Mouse (Mus musculus) CD4-positive helper T cell, adult 2 months (primary cell): Measurements from ENCODE around the gene Cyb561d1.

ENCODE experiments used
- DNase-seq: peaks from one replicate; pipeline ENCODE4 v3.0.0-alpha.2; 2012; ENCODE audit warnings: low read depth, missing footprints, low spot score

The Cyb561d1 gene

GRCm38 (mm10) chr3:108203621-108204325 lies 2.8 kb upstream of the Cyb561d1 start:
- DNase-seq = peak; percentile 71

GRCm38 (mm10) chr3:108203212-108203611 lies 2.2 kb upstream of the Cyb561d1 start:
- no peak for DNase-seq

DNA sequence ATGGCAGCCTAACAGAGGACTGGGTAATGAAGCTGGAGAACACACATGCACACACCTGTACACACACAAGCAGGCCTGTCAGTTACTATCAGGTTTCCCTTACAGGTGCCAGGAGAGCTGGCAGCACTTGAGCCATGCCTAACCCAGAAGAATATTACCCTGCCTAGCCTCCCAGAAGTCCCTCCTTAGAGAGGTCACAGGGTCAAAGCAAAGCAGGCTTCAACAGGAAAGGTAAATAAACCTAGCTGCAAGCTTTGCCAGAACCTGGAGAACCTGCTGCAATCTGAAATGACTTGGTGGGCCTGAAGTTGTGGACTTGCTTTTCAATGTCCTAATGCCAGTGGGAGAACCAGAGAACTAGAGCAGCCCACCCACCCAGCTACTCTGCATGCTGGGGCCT lies 1.5 kb upstream of the Cyb561d1 start:
- DNase-seq = no peak

- DNase-seq = no peak
Observed at GRCm38 (mm10) chr3:108199231-108199630, 1.8 kb downstream of the Cyb561d1 start.

- DNase-seq = no peak
Observed at GRCm38 (mm10) chr3:108197066-108197497, 3.9 kb downstream of the Cyb561d1 start.

GRCm38 (mm10) chr3:108195941-108196590 lies 4.9 kb downstream of the Cyb561d1 start:
- no peak for DNase-seq

GRCm38 (mm10) chr3:108195287-108195686 lies 5.7 kb downstream of the Cyb561d1 start:
- DNase-seq = no peak

- no peak for DNase-seq
Observed at GRCm38 (mm10) chr3:108193686-108194085, 7.3 kb downstream of the Cyb561d1 start.

- no peak for DNase-seq
Observed at GRCm38 (mm10) chr3:108189897-108190296, 11.1 kb downstream of the Cyb561d1 start.

DNA sequence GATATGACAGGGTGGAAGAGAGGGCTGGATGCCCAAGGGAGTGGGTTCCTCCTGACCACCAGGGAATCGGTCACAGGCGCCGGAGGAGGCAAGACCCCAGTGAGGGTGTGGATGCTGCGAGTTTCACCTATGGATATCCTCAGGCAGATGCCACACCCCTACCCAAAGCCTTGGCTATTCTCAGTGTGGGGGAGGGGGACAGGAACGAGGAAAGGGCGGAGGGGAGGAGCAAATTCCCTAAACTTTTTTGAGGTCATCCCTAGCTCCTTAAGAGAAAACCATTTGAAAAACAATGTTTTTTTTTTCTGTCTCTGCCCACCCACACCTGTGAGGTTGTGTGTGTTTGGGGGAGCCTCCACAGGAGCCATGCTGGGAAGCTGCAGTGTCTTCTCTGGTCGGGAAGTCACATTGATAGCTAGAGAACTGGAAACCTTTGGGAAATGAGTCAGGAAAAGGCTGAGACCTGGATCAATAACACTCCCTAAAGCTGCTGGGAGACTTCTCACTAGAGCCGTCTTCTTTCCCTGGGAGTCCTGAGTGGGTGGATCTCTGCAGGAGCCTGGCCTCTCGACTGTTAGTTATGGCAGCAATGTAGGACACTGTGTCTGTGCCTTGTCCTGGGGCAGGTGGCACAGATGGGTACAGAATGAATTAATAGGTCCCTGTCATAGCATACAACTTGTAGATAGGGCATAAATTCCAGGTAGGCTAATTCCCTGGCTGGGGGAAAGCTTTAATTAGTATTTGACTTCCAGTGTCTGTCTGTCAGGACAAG lies 12.1 kb downstream of the Cyb561d1 start:
- DNase-seq = no peak

GRCm38 (mm10) chr3:108187111-108187795 lies 13.8 kb downstream of the Cyb561d1 start:
- DNase-seq = no peak

DNA sequence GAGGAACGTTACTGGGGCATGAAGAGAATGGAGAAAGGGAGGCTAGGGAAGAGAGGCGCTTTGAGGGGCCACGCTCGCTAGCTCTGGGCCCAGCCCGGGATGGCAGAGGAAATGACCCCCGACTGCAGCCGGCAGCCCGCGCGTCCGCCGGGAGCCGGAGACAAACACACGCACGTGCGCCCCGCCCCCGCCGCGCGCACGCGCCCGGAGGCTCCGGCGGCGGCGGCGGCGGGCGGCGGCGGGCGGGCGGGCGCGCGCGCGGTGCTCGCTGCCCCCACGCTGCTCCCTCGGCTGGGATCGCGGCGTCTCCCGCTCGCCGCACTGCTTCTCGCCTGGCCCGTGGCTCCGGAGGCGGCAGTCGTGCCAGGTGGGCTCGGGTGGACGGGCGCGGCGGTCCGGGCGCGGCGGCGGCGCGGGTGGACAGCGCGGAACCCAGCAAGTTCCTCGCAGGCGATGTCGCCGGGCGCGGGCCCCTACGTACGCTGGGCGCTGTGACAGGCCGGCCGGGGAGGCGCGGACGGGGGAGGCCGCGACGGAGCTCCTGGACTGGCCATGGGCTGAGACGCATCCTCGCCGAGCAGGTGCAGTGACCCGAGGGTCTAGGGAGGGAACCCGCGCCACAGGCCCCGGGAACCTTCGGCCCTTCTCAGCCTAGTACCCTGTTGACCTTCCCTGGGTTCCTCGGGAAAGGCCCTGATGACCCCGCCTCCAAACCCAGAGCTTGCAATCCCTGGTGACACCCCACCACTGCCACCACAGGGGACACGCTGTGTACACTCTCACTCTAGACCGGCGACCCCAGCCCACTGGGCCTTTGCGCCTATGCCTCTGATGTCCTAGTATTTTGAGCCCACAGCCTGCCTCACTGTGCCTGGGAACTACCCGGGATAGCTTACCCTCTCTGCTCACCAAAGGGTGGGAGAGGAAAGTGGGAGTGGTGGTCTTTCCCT lies 14.6 kb downstream of the Cyb561d1 start, which contains the start of gene Amigo1:
Gene Amigo1 (plus strand): TSS at position 238 of the 950 bp plus-strand sequence.
- DNase-seq = peak; percentile 67

DNA sequence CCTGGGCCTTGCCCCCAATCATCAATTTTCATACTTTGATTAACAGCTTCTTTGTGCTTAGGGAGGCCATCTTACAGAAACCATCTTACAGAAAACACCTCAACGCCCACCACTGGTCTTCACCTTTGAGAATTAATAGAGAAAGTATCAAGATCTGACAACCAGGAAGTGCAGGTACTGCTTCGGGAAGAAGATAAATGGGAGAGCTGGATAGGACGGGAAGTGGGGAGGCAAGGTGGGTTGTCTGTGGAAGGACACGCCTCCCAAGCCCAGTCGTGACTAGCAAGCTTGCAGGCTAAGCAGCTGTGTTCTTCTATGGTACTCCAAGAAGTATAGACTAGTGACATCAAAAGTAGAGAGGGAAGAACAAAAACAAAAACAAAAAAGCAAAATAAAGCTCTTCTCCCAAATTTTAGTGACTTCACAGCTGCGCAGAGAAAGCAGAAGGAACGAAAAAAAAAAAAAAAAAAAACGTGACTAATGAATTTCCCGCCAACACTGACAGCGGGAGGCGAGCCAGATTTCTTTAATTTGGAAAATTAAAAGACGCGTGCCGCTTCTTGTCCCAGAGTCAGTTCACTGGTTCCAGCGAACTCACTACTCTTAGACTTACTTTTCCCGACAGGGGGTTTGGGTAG lies 15.4 kb downstream of the Cyb561d1 start:
- no peak for DNase-seq

GRCm38 (mm10) chr3:108184742-108185141 lies 16.3 kb downstream of the Cyb561d1 start:
- no peak for DNase-seq

DNA sequence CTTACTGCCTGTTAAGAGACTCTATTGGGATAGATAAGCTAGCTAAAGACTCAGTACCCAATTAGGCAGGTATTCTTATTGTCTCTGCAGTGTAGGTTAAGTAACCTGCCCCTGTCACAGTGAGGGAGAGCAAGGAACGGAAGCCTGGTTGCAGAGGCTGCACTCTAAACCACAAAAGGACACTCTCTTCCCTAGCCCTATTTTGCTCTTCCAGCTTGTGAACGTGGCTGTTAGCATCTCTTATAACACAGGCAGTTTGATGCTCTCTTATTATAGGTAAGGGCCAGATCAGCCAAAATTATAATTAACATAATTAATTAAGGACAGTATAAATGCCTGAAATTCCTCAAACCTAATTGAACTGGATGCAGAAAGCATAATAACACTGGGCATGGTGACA lies 20.5 kb downstream of the Cyb561d1 start:
- no peak for DNase-seq

- DNase-seq = no peak
Observed at GRCm38 (mm10) chr3:108178756-108179715, 22.0 kb downstream of the Cyb561d1 start.

DNA sequence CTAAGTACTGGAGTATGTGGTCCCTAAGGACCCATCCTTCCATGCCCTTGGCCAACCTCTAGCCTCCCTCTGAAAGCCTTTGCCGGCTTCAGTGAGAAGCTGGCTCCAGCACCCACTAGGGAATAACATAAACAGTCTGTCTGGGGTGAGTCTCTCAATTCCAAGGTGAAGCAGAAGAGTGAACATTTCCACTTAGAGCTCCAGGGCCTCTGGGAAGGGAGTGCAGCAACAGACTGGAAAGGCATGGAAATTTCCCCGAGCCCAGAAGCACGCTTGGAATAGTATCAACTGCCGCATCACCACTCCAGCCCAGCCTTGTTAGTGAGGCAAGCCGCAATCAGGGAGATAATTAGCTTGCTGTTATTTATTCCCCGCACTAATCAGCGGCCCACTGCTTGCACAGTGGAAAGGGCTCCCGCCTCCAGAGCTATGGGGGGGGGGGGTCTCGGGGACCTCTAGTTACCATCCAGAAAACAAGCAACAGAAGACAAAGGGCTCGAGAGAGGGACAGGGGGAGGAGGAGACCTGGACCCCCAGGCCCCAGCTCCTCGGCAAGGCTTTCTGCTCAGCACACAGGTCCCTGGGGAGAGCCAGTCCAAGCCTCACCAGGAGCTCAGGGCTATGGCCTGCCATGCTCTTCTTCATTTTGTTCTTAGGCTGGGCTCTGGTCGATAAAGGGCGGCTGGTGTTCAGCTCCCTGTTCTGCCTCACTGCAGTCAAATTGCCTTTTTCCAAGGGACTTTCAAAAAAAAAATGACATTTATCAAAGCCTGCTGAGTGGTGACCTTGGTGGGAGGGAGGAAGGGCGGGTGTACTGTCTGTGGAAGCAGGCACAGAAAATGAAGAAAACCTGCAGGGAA lies 26.1 kb downstream of the Cyb561d1 start:
- no peak for DNase-seq

GRCm38 (mm10) chr3:108169199-108169598 lies 31.8 kb downstream of the Cyb561d1 start:
- DNase-seq = no peak
